Mouse (Mus musculus): ENCODE data around the gene Perp.

The Perp gene

DNA sequence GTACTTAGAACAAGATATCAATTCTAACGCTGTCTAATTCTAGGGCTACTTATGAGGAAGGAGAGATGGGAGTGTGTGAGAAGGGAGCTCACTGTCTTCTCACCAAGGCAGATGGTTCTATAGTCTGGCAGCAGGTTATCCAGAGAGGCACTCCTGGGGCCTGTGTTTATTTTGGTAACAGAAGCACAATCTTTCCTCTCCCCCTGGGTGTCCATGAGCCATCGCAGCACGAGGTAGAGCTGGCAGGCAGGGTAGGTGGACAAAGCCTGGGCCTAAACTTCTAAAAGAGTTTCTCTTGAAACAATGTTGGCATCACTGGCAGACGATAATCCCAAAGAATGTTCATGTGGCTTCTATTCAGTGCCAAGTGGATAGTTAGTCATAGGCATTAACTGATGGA lies 18.5 kb downstream of the Perp start:
- no peak for DNase-seq (ENCODE audit: low read depth, low spot score)

DNA sequence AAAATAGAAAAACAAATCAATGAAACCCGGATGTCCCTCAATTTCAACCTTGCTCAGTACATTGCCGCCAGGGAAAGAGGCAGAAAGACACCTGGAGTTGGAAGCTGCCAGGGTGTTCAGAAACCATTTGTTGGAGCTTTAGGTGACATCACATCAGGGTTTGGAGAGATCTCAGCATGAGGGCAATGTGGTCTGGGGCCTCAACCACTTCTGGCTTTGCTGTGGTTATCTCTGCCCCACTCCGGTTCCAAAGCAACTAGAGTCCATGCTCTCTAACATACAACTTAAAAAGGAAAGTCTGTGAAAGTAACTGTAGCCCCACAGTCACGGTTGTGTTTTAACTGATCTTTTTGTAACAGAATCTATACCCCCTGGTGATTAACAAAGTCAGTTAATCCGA lies 19.9 kb downstream of the Perp start:
- no peak for DNase-seq (ENCODE audit: low read depth, low spot score)

DNA sequence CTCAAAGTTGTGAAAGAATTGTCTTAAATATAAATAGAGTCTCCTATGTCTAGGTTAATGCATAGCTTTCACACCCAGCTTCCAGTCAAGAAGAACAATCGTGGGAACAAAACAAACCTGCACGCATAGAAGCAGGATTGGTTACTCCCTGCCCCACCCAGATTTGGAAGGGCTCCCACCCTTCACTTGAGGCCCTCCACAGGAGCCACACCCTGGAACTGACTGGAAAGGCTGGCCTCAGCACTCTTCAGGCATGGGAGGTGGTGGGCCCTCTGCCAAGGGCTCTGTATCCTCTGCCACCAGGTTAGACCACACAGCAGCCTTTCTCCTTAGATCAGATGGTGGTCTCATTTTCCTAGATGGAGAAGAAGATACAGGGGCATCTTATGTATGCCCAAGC lies 26.2 kb downstream of the Perp start:
- DNase-seq (ENCODE audit: low read depth, low spot score): no peak

DNA sequence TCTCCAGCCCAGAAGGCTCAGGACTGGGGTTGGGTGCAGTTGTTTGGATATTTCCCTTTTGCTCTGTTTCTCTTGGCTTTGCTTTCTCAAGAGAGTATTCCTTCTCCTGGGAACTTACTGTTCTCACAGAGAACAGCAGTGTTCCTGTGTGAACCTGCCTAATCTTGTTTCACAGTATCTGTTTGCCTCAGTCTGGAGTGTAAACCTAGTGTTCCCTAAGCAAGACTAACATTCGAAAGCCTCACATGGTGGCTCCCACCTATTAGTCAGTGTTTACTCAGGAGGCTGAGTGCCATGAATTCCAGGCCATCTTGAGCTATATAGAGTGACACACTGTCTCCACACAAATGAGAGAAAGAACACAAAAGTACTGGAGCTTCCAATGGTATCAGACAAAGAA lies 31.4 kb downstream of the Perp start:
- no peak for DNase-seq (ENCODE audit: low read depth, low spot score)

DNA sequence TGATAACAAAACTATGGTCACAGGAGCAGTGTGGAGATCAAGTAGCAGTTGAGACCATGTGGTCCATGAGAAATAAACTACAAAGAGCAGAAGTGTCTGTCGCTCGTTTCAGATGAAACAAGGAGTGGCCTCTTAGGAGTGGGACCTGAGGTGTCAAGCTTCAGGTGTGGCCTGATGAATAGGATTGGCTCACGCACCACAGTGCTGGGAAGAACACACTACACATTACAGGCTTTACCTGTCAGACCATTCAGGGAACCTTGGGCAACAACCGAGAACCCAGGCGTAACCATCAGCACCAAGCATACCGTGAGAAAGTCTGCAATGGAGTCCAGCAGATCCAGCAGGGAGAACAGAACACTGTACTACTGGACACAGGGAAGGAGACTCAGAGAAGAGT lies 33.3 kb downstream of the Perp start:
- no peak for DNase-seq (ENCODE audit: low read depth, low spot score)

DNA sequence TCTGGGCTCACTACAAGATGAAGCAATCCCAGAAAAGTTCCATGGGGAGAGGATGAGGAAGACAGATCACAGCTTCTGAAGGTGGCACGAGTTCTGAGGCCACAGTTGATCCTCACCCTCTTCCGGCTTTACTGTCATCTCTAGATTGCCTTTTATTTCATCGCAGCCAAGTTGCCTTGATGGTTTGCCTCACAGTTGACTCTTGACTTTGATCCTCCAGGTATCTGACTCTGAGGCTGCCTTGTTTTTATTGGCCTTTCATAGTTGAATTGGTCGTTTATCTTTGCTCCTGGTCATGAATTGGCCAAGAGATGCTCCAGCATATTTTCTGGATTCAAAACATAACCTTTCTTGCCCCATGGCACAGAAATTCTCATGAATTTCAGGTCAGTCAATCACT lies 34.3 kb downstream of the Perp start:
- no peak for DNase-seq (ENCODE audit: low read depth, low spot score)

DNA sequence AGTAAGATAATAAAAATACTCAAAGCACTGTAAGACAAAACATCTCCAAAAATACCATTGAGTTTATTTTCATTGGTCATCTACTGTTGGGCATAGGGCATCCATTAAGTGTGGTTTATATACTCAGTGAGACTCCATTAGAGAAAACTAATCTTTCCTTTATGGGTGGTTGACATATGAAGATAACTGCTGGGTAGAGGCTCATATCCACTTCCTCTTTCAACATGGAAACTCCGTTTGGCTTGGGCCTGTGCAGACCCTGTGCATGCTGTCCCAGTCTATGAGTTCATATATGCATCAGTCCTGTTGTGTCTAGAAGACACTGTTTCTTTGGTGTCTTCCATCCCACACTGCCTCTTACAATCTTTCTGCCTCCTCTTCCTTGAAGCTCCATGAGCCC lies 34.9 kb downstream of the Perp start:
- no peak for DNase-seq (ENCODE audit: low read depth, low spot score)

DNA sequence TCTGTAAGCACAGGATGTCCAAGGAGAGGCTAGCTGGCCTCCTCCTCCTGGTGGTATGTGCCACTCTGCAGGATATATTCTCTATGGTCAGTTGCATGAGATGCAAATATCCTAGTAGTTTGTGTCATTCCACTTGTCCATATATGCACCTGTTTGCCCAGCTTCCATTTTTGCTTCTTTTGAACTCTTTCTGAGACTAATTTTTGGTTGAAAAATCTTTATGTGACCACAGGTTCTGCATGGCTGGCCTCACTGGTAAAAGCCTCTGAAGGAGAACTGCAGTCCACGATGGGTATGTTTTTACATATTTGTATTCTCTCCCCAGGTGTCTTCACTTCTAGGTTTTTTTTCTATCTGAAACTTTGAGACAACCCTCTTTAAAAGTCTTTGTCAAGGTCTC lies 37.4 kb downstream of the Perp start:
- DNase-seq (ENCODE audit: low read depth, low spot score): no peak

DNA sequence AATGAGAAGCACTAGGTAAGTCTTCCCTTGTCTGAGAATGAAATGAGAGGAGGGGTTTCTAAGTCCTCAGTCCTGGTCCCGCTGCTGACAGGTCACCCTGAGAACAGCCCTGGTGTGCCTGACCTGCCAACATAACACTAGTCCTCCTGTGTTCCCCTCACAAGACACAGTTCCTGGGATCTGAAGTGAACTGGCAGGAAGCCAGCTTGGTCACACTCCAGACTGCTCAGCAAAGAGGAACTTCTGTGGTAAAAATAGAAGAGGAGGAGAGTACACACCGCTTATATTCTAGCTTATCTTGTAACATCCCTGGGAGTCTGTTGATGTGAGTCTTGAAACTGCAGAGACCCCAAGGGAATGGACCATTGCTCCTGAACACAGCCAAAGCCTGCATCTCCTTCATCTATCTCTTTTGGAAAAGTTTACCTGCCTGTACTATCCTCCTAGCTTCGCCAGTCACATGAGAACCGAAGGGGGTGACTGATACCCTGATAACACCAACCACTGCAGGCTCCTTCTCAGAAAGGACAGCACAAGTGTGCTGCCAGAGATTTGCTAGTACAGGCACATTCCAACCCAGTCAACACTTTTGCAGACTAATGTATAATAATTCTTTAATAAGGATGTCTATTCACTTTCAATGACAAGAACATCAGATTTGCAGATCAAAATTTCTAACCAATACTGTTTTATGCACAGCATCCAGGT lies 42.3 kb downstream of the Perp start:
- no peak for DNase-seq (ENCODE audit: low read depth, low spot score)

DNA sequence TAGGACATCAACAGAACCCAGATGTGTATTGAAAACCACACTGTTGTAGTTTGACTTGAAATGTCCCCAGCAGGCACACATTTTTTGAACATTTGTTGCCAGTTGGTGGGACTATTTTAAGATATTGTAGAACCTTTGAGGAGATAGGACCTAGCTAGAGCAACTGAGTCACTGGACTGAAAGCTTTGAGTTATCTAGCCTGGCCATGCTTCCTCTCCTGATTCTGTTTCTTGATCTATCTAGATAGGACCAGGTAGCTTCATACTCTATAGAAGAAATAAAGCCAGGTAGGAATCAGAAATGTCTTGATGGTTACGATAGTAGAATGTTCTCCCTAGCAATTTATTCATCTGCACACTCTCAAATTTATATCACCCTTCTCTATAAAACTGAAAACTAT lies 43.9 kb downstream of the Perp start:
- DNase-seq (ENCODE audit: low read depth, low spot score): no peak

DNA sequence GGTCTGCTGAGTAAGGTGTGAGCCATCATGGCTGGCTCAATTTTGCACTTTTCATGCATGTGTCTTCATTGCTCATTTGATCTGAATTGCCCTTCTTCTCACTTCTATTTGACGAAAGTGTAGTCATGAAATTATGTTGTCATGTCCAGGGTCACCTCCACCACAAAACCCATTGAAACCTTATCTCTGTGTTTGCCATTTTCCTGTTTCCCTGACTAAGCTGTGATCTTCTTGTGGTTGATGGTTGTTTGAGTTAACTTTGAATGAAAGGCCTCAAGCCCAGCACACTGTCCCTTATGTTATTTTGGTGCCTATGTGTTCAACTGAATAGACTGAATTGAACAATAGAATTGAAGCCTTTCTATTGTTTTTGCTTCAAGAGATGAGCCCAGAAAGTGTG lies 44.4 kb downstream of the Perp start:
- DNase-seq (ENCODE audit: low read depth, low spot score): no peak

DNA sequence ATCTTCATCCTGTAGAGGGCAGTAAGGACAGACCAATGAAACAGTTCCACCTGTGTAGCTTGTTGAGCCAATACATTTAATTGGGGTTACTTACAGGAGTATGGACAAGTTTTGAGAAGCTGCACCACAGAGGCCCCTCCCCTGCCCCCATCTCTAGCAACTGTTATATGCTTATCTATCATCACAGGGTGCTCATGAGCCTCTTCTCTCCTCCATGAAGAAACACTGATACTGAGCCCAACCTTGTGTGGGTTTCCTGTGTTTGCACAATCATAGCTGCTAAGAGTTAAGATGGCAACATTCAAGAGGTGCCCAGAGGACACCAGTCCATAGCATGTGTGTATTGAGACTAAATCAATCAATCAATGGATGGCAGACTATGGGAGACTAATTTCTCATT lies 46.3 kb downstream of the Perp start:
- DNase-seq (ENCODE audit: low read depth, low spot score): no peak

DNA sequence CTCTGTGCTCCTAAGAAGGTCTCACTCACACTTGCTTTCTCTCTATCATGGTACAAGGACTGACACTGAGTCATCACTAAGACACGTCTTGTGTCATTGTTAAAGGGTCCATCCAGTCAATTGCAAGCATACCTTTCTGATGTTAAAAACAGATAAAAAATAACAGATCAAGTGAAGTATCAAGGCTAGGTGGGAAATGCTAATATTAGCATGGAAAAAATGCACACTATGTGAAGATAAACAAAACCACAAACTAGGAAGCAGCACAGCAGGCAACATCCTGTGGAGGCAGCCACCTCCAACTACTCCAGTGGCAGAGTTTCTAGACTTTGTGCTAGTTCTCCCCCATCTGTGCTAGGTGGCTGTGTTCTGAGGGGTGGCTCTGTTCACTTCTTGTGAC lies 47.3 kb downstream of the Perp start:
- no peak for DNase-seq (ENCODE audit: low read depth, low spot score)

DNA sequence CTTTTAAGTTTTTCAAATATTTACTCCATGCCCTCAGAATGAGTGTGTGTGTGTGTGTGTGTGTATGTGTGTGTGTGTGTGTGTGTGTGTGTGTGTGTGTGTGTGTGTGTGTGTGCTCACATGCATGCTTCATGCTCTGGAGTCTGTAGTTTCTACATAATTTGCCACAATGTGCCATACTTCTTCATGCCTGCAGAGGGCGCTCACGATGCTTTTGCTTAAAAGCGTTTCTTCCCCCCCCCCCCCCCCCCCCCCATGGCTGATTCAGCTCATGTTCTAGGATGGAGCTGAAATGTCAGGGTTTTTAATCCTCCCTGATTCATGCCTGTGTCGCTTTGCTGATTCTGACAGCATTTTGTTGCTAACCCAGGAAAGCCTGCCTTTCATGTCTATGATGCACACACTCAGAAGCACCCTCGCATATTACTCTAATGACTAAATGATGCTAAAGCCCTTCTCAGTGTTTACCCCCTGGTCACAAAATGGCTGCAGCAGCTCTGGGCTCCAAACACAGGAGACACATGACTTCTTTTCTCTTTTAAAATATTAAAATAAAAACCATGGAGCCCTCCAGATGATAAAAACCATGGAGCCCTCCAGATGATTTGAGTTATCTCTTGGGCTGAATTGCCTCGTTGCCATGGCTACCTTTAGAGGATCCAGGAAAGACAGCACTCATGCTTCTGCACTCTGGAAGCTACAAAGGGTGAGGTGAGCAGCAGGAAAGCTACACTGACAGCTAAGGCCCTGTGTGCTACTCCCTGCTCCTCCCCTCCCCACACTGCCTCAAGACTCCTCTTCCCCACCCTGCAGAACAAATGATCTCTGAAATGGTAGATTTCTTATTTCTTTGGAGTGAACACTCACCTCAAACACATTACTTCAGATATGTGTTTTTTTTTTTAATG lies 49.7 kb downstream of the Perp start:
- peak; percentile 13 for DNase-seq (ENCODE audit: low read depth, low spot score)

DNA sequence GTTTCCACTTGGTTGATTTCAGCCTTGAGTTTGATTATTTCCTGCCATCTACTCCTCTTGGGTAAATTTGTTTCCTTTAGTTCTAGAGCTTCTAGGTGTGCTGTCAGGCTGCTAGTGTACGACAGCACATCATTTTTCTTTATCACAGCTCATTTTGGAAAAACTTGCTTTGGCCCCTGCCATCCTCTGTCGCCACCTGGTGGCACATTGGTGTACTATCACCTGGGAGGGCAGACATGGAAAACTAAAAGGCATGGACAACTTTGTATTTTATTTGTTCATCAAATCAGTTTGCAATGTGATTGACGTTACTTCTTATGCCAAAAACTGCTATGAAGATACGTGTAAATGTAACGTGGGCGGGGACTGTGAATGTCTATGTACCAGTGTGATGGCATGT lies 59.3 kb downstream of the Perp start:
- DNase-seq (ENCODE audit: low read depth, low spot score): peak; percentile 24
